Mouse (Mus musculus) CH12.LX (cell line): ENCODE data around the gene B3galt1. TPM values are rescaled to one million over a fixed set of nuclear protein-coding genes. Genes with fewer than 3 reads are reported as not detected.

ENCODE experiments used
- DNase-seq: peaks from one replicate; pipeline ENCODE4 v3.0.0-alpha.2; 2013; ENCODE audit errors: extremely low read depth
- H3K27ac ChIP-seq: 2 replicates; pipeline ENCODE4 v1.5.1; 2012; ENCODE audit warnings: low read depth, mild to moderate bottlenecking, control low read depth, moderate library complexity; ENCODE audit not compliant: insufficient read depth
- H3K27me3 ChIP-seq: replicated peaks from 2 replicates; pipeline ENCODE3; 2012; ENCODE audit warnings: inconsistent platforms
- H3K36me3 ChIP-seq, 2 experiments: replicated peaks in 1 of 2; 2 replicates each; pipeline versions ENCODE3 to v1.6.1; 2012; ENCODE audit warnings: inconsistent platforms in 1 of 2, low read length in 1 of 2, mild to moderate bottlenecking in 1 of 2, mixed read lengths in 1 of 2, moderate library complexity in 1 of 2; ENCODE audit not compliant: control insufficient read depth in 1 of 2, insufficient read depth in 1 of 2
- H3K4me1 ChIP-seq, 2 experiments: 2 replicates each; pipeline ENCODE4 v1.6.1; 2012; ENCODE audit warnings: inconsistent platforms in 1 of 2, moderate library complexity in 1 of 2; ENCODE audit not compliant: insufficient read depth in 2 of 2, control insufficient read depth in 1 of 2
- H3K4me2 ChIP-seq: 2 replicates; pipeline ENCODE4 v1.6.1; 2012; ENCODE audit warnings: low read depth, mild to moderate bottlenecking, control low read depth; ENCODE audit not compliant: poor library complexity, insufficient read depth, severe bottlenecking
- H3K4me3 ChIP-seq, 3 experiments: fragments of 150-350 bp in 1 of 3; sonication (generic) in 1 of 3; replicated peaks in 1 of 3; 2 replicates each; pipeline versions ENCODE3 to v1.5.1; 2011 to 2012; ENCODE audit warnings: low read depth in 2 of 3, low read length in 2 of 3, mild to moderate bottlenecking in 2 of 3, moderate library complexity in 2 of 3, control low read depth in 1 of 3, improper control_type of control experiment in 1 of 3, inconsistent platforms in 1 of 3, mixed read lengths in 1 of 3; ENCODE audit not compliant: poor library complexity in 1 of 3
- H3K79me2 ChIP-seq: replicated peaks from 2 replicates; pipeline ENCODE4 v1.6.1; 2012; ENCODE audit warnings: mild to moderate bottlenecking, moderate library complexity; ENCODE audit not compliant: control insufficient read depth, poor library complexity, insufficient read depth, severe bottlenecking; ENCODE audit errors: extremely low read depth
- H3K9ac ChIP-seq: 2 replicates; pipeline ENCODE4 v1.6.1; 2012; ENCODE audit warnings: low read depth, mild to moderate bottlenecking, control low read depth, moderate library complexity; ENCODE audit not compliant: insufficient read depth
- H3K9me3 ChIP-seq: replicated peaks from 2 replicates; pipeline ENCODE3; 2012; ENCODE audit warnings: low read length, inconsistent platforms, mixed read lengths
- E2F4 ChIP-seq: IDR thresholded peaks from 2 replicates; pipeline ENCODE4 v1.6.1; 2011; ENCODE audit warnings: low read depth, low read length, improper control_type of control experiment; ENCODE audit not compliant: insufficient replicate concordance
- ELF1 ChIP-seq: IDR thresholded peaks from 2 replicates; pipeline ENCODE4 v1.6.1; 2014; ENCODE audit warnings: low read depth, mild to moderate bottlenecking, inconsistent platforms, low read length, improper control_type of control experiment
- EP300 ChIP-seq: IDR thresholded peaks from 2 replicates; pipeline ENCODE4 v1.6.1; 2011; ENCODE audit warnings: low read length, improper control_type of control experiment
- JUN ChIP-seq: IDR thresholded peaks from 2 replicates; pipeline ENCODE4 v1.6.1; 2011; ENCODE audit warnings: low read depth, mild to moderate bottlenecking, low read length, improper control_type of control experiment, moderate library complexity; ENCODE audit not compliant: insufficient read depth
- JUND ChIP-seq: conservative IDR thresholded peaks from 2 replicates; pipeline ENCODE4 v1.6.1; 2011; ENCODE audit warnings: low read depth, low read length, improper control_type of control experiment
- KAT2A ChIP-seq: IDR thresholded peaks from 2 replicates; pipeline ENCODE4 v1.6.1; 2012; ENCODE audit warnings: low read length, improper control_type of control experiment, inconsistent platforms; ENCODE audit not compliant: insufficient replicate concordance
- MAFK ChIP-seq: IDR thresholded peaks from 2 replicates; pipeline ENCODE4 v1.6.1; 2011; ENCODE audit warnings: low read length, improper control_type of control experiment; ENCODE audit not compliant: insufficient replicate concordance
- MAX ChIP-seq: IDR thresholded peaks from 2 replicates; pipeline ENCODE4 v1.6.1; 2011; ENCODE audit warnings: low read length, improper control_type of control experiment
- MAZ ChIP-seq: IDR thresholded peaks from 2 replicates; pipeline ENCODE4 v1.6.1; 2012; ENCODE audit warnings: low read depth, mild to moderate bottlenecking, inconsistent platforms, low read length, improper control_type of control experiment, moderate library complexity
- MYC ChIP-seq: IDR thresholded peaks from 2 replicates; pipeline ENCODE4 v1.6.1; 2011; ENCODE audit warnings: low read depth, mild to moderate bottlenecking, improper control_type of control experiment, low read length
- POLR2AphosphoS2 ChIP-seq: IDR thresholded peaks from 2 replicates; pipeline ENCODE4 v1.6.1; 2011; ENCODE audit warnings: low read depth, low read length, improper control_type of control experiment
- SMC3 ChIP-seq: IDR thresholded peaks from 2 replicates; pipeline ENCODE4 v1.6.1; 2011; ENCODE audit warnings: low read depth, low read length, improper control_type of control experiment
- TBP ChIP-seq: conservative IDR thresholded peaks from 2 replicates; pipeline ENCODE4 v1.6.1; 2011; ENCODE audit warnings: low read depth, low read length, improper control_type of control experiment
- UBTF ChIP-seq: IDR thresholded peaks from 2 replicates; pipeline ENCODE4 v1.6.1; 2012; ENCODE audit warnings: low read depth, mild to moderate bottlenecking, inconsistent platforms, low read length, improper control_type of control experiment, moderate library complexity
- ZKSCAN1 ChIP-seq: IDR thresholded peaks from 2 replicates; pipeline ENCODE4 v1.6.1; 2012; ENCODE audit warnings: low read depth, inconsistent platforms, low read length, improper control_type of control experiment, borderline replicate concordance
- ZNF384 ChIP-seq: IDR thresholded peaks from 2 replicates; pipeline ENCODE4 v1.6.1; 2012; ENCODE audit warnings: low read depth, low read length, improper control_type of control experiment, inconsistent platforms
- dilution Hi-C: fragments of 300-500 bp; cut with MboI; formaldehyde crosslinking; loops from 2 replicates; pipeline ENCODE4 v1.14.3; 2020; ENCODE audit warnings: low sequenced_read_pairs; ENCODE audit not compliant: extremely low pct_unique_long_range_greater_than_20kb, extremely low pct_ligation_motif_present
- in situ Hi-C: fragments of 300-500 bp; cut with MboI; formaldehyde crosslinking; loops from 3 replicates; pipeline ENCODE4 v1.14.3; 2019; ENCODE audit warnings: low sequenced_read_pairs, low pct_ligation_motif_present, low pct_unique_long_range_greater_than_20kb, mixed read lengths
- polyA plus RNA-seq: library from polyadenylated mRNA; unstranded; fragments of >175 nt; gene quantifications from 2 replicates; pipeline ENCODE4 v1.2.1, GENCODE M21; 2012; ENCODE audit warnings: low read depth; ENCODE audit not compliant: insufficient read length
- total RNA-seq, 2 experiments: library from RNA; depleted of rRNA; stranded (reverse); fragments of 300-350 nt in 1 of 2; fragments of >200 nt in 1 of 2; gene quantifications; 2 replicates each; pipeline ENCODE4 v1.2.3; 2012 to 2014

B3galt1 gene
- total and polyA plus RNA-seq, 3 experiments, result not detected

GRCm38 (mm10) chr2:68079426-68080360 is 514.0 kb downstream of the B3galt1 start:
- dilution Hi-C loops, result no loop called here
- in situ Hi-C loops, result no loop called here
- Histone ChIP-seq H3K27me3 (no peaks in the 10 kb centered on the region), H3K4me2 (no peak overlapping the region), H3K9ac (no peak overlapping the region), H3K4me3 (no peak overlapping the region), H3K27ac (no peak overlapping the region), H3K9me3 (peaks cover 42% of the 10 kb centered on the region), H3K4me1 (no peaks in the 10 kb centered on the region), H3K36me3 (no peaks in the 10 kb centered on the region), H3K79me2 (no peaks in the 10 kb centered on the region)
- TF ChIP-seq MAFK (no peak), SMC3 (no peak), POLR2AphosphoS2 (no peak)
- DNase-seq, result no peak

GRCm38 (mm10) chr2:68080872-68081280 is 515.2 kb downstream of the B3galt1 start:
- peaks cover 45% of the 10 kb centered on the region for H3K9me3 ChIP-seq
- H3K36me3 ChIP-seq, result no peaks in the 10 kb centered on the region
- H3K4me2 ChIP-seq, result no peak overlapping the region
- in situ Hi-C loops (no loop called here), dilution Hi-C loops (no loop called here)
- H3K27me3 ChIP-seq, result no peaks in the 10 kb centered on the region
- TF ChIP-seq KAT2A (no peak), MAX (no peak), MAZ (no peak), JUND (no peak), TBP (no peak), ZNF384 (no peak), ZKSCAN1 (no peak), ELF1 (no peak), E2F4 (no peak), MYC (no peak), EP300 (no peak), POLR2AphosphoS2 (no peak), JUN (no peak), UBTF (no peak)
- H3K79me2 ChIP-seq, result no peaks in the 10 kb centered on the region
- H3K9ac ChIP-seq, result no peak overlapping the region
- H3K4me3 ChIP-seq, result no peak overlapping the region
- H3K27ac ChIP-seq, result no peak overlapping the region
- no peak for DNase-seq
- H3K4me1 ChIP-seq, result no peaks in the 10 kb centered on the region
